Mouse (Mus musculus) spleen, adult 18-20 months (tissue): Measurements from ENCODE around the gene Zbtb11.

Experiments used
- DNase-seq, 2 experiments: peaks; one replicate each; pipeline ENCODE4 v3.0.0; 2022; ENCODE audit warnings: mixed read lengths in 2 of 2

Zbtb11 gene

GRCm38 (mm10) chr16:55970416-55970815 is 3.3 kb upstream of the Zbtb11 start:
- DNase-seq: no peak

- DNase-seq: no peak
Measured at GRCm38 (mm10) chr16:55971735-55972615, 1.7 kb upstream of the Zbtb11 start.

GRCm38 (mm10) chr16:55972626-55973201 is 969 bp upstream of the Zbtb11 start:
- no peak for DNase-seq

- peak; percentile 90 to 92 for DNase-seq
Measured at GRCm38 (mm10) chr16:55974256-55974902, 696 bp downstream of the Zbtb11 start.

- no peak for DNase-seq
Measured at GRCm38 (mm10) chr16:55974903-55975285, 1.2 kb downstream of the Zbtb11 start.

- no peak for DNase-seq
Measured at GRCm38 (mm10) chr16:55986001-55986400, 12.3 kb downstream of the Zbtb11 start.

- DNase-seq: no peak
Measured at GRCm38 (mm10) chr16:55990311-55990710, 16.6 kb downstream of the Zbtb11 start.

GRCm38 (mm10) chr16:55994235-55994634 is 20.6 kb downstream of the Zbtb11 start:
- no peak for DNase-seq

GRCm38 (mm10) chr16:56006798-56007197 is 33.1 kb downstream of the Zbtb11 start:
- no peak for DNase-seq

GRCm38 (mm10) chr16:56008862-56009261 is 35.2 kb downstream of the Zbtb11 start:
- DNase-seq: no peak

GRCm38 (mm10) chr16:56012789-56013743 is 39.4 kb downstream of the Zbtb11 start:
- DNase-seq: no peak

- DNase-seq: no peak
Measured at GRCm38 (mm10) chr16:56014076-56014475, 40.4 kb downstream of the Zbtb11 start.

GRCm38 (mm10) chr16:56019660-56020059 is 46.0 kb downstream of the Zbtb11 start:
- no peak for DNase-seq

GRCm38 (mm10) chr16:56027854-56028629 is 54.4 kb downstream of the Zbtb11 start:
- no peak for DNase-seq

- no peak for DNase-seq
Measured at GRCm38 (mm10) chr16:56028722-56029551, 55.3 kb downstream of the Zbtb11 start.

- DNase-seq: peak; percentile 94 to 96
Measured at GRCm38 (mm10) chr16:56029661-56030082, 56.0 kb downstream of the Zbtb11 start, which contains the start of gene Pcnp. Gene Pcnp (minus strand): TSS chr16:56029739.

GRCm38 (mm10) chr16:56034566-56034965 is 60.9 kb downstream of the Zbtb11 start:
- no peak for DNase-seq

GRCm38 (mm10) chr16:56036501-56036900 is 62.8 kb downstream of the Zbtb11 start:
- DNase-seq: no peak

- DNase-seq: peak; percentile 85 to 95
Measured at GRCm38 (mm10) chr16:56037138-56038010, 63.7 kb downstream of the Zbtb11 start, which contains the start of gene Trmt10c. Gene Trmt10c (minus strand): TSS chr16:56037819.

- no peak for DNase-seq
Measured at GRCm38 (mm10) chr16:56038090-56038489, 64.4 kb downstream of the Zbtb11 start.
